Mouse (Mus musculus) ES-Bruce4 (cell line): ENCODE data around the gene Med13.
A peak's percentile ranks its signal among the peaks of the same experiment; 100 is the strongest.

Source experiments
- CTCF ChIP-seq: IDR thresholded peaks from one replicate; pipeline ENCODE4 v1.8.1; 2011; ENCODE audit warnings: low read depth, low read length
- EP300 ChIP-seq: IDR thresholded peaks from 2 replicates; pipeline ENCODE4 v1.6.1; 2011; ENCODE audit warnings: low read depth, low read length; ENCODE audit not compliant: insufficient read depth

- peak; percentile 39 for TF ChIP-seq CTCF
- TF ChIP-seq EP300, result no peak
Observed at GRCm38 (mm10) chr11:86395513-86396125, 38.2 kb upstream of the Med13 start.
